ENCODE assay signal across 13 mouse cellular contexts in the genomic region with DNA sequence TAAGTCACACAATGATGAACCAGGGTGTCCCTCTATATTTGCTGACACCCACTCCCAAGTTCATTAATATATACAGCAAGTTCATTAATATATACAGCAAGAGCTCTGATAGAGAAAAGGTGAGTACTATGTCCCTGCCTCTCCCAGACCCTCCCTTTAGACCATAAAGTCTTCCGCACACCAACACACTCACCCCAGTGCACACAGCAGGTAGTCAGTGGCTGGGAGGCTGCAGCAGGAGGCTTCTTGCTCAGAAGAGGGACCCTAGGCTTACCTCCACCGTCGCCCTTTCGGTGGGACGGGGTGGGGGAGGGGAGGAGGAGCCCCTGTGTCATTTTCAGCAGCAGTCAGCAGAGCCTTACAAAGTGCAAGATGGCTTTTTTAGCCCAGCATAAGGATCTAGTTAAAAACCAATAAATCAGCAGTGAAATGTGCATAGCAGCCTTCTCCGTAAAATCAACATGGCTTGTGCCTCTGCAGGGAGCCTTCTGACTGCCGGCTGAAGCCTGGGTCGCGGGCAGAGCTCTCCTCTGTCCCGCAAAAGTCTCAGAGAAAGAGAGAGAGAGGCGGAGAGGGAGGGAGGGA. TPM values are rescaled to one million over a fixed set of nuclear protein-coding genes. Genes with fewer than 3 reads are reported as not detected.
DNase-seq lines count a peak whose midpoint lies in the region; ATAC-seq and TF ChIP-seq lines count a peak whose summit lies in the region.
"Had no signal": no experiment of that assay in that cellular context is flagged by ENCODE, and none has a peak within 500 bp of the region (broad histone marks: within the 10 kb centered on the region; RNA-seq: fewer than 3 reads in every experiment).

No protein-coding gene starts in this region.

- 0 out of 2 replicates have a peak, but pooled peaks have one; percentile 33 for ATAC-seq in lung, embryonic 14.5 days (ENCODE audit: insufficient read depth)
- ATAC-seq in limb, embryonic 15.5 days (ENCODE audit: insufficient number of reproducible peaks, low FRiP score, low TSS enrichment, low read depth) = no peak
- peak; percentile 29; the same call in 1 of the 2 replicates for ATAC-seq in neural tube, embryonic 15.5 days (ENCODE audit: low FRiP score)
- ATAC-seq: inflammation-experienced regulatory T-cells, adult 6 months had no signal

- no peaks in the 10 kb centered on the region for H3K4me1 ChIP-seq in lung, embryonic 14.5 days (ENCODE audit: insufficient read depth)
- H3K4me1 ChIP-seq in limb, embryonic 15.5 days = peaks cover 17% of the 10 kb centered on the region
- peaks cover 14% of the 10 kb centered on the region for H3K4me1 ChIP-seq in neural tube, embryonic 15.5 days

- 6% methylated on average over 10 of the region's 11 CpGs for WGBS in lung, embryonic 14.5 days
- 5% methylated on average over 9 of the region's 11 CpGs for WGBS in limb, embryonic 15.5 days
- WGBS in neural tube, embryonic 15.5 days = 4% methylated on average over 7 of the region's 11 CpGs

- TF ChIP-seq CTCF in lung, embryonic 14.5 days (IDR thresholded peaks at IDR 0.05; ENCODE audit: low read depth) = no peak

- H3K9ac ChIP-seq in lung, embryonic 14.5 days = no peak overlapping the region
- no peak overlapping the region for H3K9ac ChIP-seq in limb, embryonic 15.5 days
- no peak overlapping the region for H3K9ac ChIP-seq in neural tube, embryonic 15.5 days (replicated peaks)

- peaks cover 47% of the 10 kb centered on the region for H3K27me3 ChIP-seq in lung, embryonic 14.5 days (ENCODE audit: insufficient read depth, low read length)
- H3K27me3 ChIP-seq in limb, embryonic 15.5 days = peaks cover 67% of the 10 kb centered on the region
- H3K27me3 ChIP-seq in neural tube, embryonic 15.5 days (replicated peaks) = peaks cover 59% of the 10 kb centered on the region

- DNase-seq in lung, embryonic 14.5 days = peak; percentile 57
- DNase-seq in lung, adult 18-20 months = no peak
- DNase-seq in forelimb bud, embryonic 11.5 days (ENCODE audit: low read depth, low spot score) = peak; percentile 85
- DNase-seq in thymus, postnatal 10 days (ENCODE audit: low spot score in 2 of 2) = no peak
- DNase-seq in lung, postnatal 36 days = no peak
- DNase-seq: gastrocnemius, postnatal 14 days; thymus, postnatal 25 days had no signal

- H3K9me3 ChIP-seq in lung, embryonic 14.5 days (ENCODE audit: low read depth, low read length) = no peaks in the 10 kb centered on the region
- no peaks in the 10 kb centered on the region for H3K9me3 ChIP-seq in limb, embryonic 15.5 days
- no peaks in the 10 kb centered on the region for H3K9me3 ChIP-seq in neural tube, embryonic 15.5 days (replicated peaks)
- H3K9me3 ChIP-seq: embryonic facial prominence, embryonic 15.5 days had no signal

- H3K36me3 ChIP-seq in lung, embryonic 14.5 days (ENCODE audit: insufficient read depth) = no peaks in the 10 kb centered on the region
- no peaks in the 10 kb centered on the region for H3K36me3 ChIP-seq in limb, embryonic 15.5 days
- H3K36me3 ChIP-seq in neural tube, embryonic 15.5 days = no peaks in the 10 kb centered on the region
- H3K36me3 ChIP-seq: embryonic facial prominence, embryonic 15.5 days had no signal

- no peak overlapping the region for H3K4me3 ChIP-seq in lung, embryonic 14.5 days (ENCODE audit: low read depth, low read length)
- peak overlapping the region; percentile 14; the same call in 1 of the 2 replicates for H3K4me3 ChIP-seq in limb, embryonic 15.5 days
- peak overlapping the region; percentile 13; the same call in 1 of the 2 replicates for H3K4me3 ChIP-seq in neural tube, embryonic 15.5 days (replicated peaks)

- H3K27ac ChIP-seq in lung, embryonic 14.5 days (ENCODE audit: low read depth) = no peak overlapping the region
- H3K27ac ChIP-seq in limb, embryonic 15.5 days = no peak overlapping the region
- no peak overlapping the region for H3K27ac ChIP-seq in neural tube, embryonic 15.5 days (replicated peaks)
- H3K27ac ChIP-seq: embryonic facial prominence, embryonic 15.5 days; left cerebral cortex, adult 2 months had no signal

- no peak overlapping the region for H3K4me2 ChIP-seq in lung, embryonic 14.5 days
- peak overlapping the region; percentile 33; the same call in 1 of the 2 replicates for H3K4me2 ChIP-seq in limb, embryonic 15.5 days
- peak overlapping the region; percentile 34 for H3K4me2 ChIP-seq in neural tube, embryonic 15.5 days

RNA-seq across cellular contexts. Expression of gene Gm12830, which starts 20.9 kb away (rescaled TPM):
- not detected in 2 replicates for polyA plus RNA-seq in lung, embryonic 14.5 days (2014; fragmentation: Nextera tagmentation; extraction: Ambion mirVana)
- polyA plus RNA-seq in limb, embryonic 15.5 days (2015; fragmentation: Nextera tagmentation; extraction: Ambion mirVana) = not detected in 2 replicates
- not detected in 2 replicates for polyA plus RNA-seq in neural tube, embryonic 15.5 days (2015; fragmentation: Nextera tagmentation; extraction: Ambion mirVana)
- polyA plus RNA-seq: embryonic facial prominence, embryonic 15.5 days; inflammation-experienced regulatory T-cells, adult 6 months; lung, embryonic 16.5 days had no signal

Comparison
In these comparisons a context has a peak if more than half of its experiments do, and no peak if none do; other contexts are left out.
1. DNase-seq: peak in lung, embryonic 14.5 days (single experiment) and forelimb bud, embryonic 11.5 days (single experiment); none in lung, adult 18-20 months (0 of 2), thymus, postnatal 10 days (0 of 2) and lung, postnatal 36 days (single experiment).